Mouse (Mus musculus) neutrophil, adult 65 days (primary cell): ENCODE measurements around the gene Golm1. TPM values are rescaled to one million over a fixed set of nuclear protein-coding genes. Genes with fewer than 3 reads are reported as not detected.

ENCODE experiments used
- total RNA-seq: library from RNA; stranded (reverse); gene quantifications from 2 replicates; pipeline ENCODE4 v1.2.4, GENCODE M21; 2023

The Golm1 gene
- 20.4 and 24.2 TPM in 2 replicates for total RNA-seq

DNA sequence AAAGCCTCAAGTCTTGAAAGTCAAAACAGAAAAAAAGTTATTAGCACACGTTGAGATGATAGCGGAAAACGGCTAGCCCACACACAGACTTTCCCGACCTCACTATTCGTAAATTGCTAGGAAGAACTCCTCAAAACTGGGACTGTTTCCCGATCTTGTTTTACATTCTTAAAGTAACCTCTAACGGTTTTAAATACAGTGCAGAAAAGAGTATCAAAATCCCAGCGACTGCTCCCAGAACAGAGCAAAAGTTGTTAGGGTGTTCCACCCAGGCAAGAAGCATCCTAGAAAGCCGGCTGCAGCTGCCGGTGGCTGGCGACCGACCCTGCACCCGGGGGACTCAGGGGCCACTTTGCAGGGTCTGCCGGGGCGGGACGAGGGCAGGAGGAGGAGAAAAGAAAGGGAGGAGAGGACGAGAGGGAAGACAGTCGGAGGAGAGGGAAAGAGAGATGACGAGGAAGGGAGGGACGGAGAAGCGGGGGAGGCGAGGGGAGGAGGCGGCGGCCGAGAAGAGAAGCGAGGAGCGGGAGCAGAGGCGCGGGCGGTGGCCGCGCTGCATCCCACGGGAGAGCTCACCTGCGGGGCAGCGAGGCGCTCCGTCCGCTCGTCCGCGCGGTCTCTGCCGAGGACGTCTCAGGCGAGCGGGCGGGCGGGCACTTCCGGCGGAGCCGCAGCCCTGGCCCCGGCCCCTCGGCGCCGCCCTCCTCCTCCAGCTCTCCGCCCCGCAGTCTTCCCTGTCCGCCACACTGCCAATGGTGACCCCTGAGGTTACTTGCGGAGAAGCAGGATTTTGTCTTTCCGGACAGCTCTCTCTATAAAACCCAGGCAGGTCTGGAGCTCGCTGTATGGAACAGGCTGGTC is at the start of gene Golm1:
Gene Golm1 (minus strand): TSS at position 661 of the 861 bp plus-strand sequence.

DNA sequence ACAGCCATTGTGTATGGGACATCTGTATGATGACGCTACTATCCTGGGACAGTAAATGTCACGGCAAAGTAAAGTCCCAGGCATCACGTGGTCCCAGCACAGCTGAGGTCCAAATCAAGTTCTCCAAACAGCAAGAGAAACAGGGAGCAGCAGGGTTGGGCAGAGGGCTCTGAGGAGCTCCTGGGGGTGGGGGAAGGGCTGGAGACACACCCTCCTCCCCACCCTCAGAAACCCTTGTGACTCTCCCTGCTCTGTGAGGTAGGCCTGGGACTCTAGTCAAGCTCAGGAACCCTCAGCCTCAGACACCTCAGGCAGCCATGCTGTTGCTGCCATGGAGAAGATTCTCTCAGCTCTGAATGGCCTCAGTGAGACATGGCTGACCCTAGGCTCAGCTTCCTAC is 36.4 kb upstream of the Golm1 start, which contains the start of gene Spata31d1b:
Gene Spata31d1b (plus strand): TSS at position 301 of the 400 bp plus-strand sequence.

DNA sequence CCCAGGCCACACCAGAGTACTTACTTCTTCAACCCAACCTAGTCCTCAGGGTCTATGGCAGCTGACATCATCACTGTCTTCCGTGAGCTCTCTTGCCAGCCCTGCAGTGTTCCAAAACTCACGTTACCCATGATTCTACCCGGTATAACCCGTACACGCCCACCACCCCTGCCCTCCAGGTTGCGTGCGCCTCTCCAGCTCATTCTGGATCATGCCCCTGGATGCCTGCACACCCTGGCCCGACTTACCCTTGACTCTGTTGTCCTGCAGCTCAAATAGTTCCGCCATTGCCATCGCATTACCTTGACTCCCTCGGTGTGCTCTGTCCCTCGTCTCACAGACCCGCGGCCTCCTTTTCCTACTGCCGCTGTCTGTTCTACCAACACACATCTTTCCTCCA is 34.6 kb upstream of the Golm1 start, which contains the start of gene Spata31d1a:
Gene Spata31d1a (minus strand): TSS at position 101 of the 400 bp plus-strand sequence.

DNA sequence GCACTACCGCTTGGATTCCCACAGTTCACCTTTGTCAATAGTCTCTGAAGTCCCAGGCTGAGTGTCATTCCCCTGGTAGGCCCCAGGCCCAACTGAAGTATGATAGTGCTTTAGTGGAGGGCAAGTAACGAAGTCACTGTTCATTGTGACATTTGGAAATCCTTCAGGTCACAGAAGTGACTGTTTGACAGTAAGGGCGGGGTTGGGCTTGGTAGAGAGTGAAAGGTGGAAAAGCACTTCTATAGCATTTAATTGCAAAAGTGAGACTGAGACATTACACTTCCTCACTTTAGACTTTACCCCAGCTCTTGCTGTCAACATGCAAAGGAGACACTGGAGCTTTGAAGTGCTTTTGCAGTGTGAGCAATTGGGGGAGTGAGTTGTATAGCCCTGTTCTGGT is 18.4 kb upstream of the Golm1 start, which contains the start of gene 4921517D22Rik:
Gene 4921517D22Rik (minus strand): TSS at position 101 of the 400 bp plus-strand sequence.

DNA sequence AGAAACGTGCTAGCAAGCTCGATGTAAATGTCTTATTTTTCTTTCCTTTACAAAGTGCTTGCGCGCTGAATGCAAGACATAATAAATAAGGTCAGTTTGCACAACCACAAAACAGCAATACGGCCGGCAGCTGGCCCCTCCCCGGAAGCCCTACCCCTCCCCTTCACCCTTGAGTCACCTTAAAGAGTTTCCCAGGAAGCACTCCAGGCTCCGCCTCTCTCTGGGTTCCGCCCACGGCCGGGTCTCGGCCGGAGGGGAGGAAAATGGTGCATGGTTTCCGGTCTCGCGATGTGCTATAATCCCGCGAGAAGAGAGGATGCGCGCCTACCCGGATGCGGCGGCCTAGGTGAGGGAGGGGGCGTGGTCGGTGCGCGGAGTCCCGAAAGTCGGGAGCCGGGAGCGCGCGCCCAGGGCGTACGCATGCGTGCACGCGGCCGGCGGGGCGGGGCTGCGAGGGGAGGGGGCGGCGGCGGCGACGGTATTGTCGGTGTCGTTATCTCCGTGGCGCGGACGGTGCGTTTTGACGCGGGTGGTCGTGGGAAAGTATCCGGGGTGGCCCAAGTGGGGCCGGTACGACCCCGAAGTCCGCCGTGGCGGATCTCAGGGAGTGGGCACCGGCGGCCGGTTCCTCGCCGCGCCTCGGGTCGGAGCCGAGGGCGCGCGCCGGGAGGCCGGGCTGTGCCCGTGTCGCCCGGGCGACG is 90.5 kb downstream of the Golm1 start, which contains the start of the genes Agtpbp1 and Naa35:
Gene Agtpbp1 (minus strand): TSS at position 281 of the 701 bp plus-strand sequence.
Gene Naa35 (plus strand): TSS at position 313 of the 701 bp plus-strand sequence.

Other genes with a start within 250 kb of the Golm1 start
- 34.9 and 55.1 TPM in 2 replicates for gene Agtpbp1, start 90.6 kb downstream of the Golm1 start, total RNA-seq
- gene Naa35, start 90.6 kb downstream of the Golm1 start, total RNA-seq = 61.3 and 63.7 TPM in 2 replicates
- not detected in 2 replicates for gene 4921517D22Rik, start 18.3 kb upstream of the Golm1 start, total RNA-seq
- gene Spata31d1a, start 34.5 kb upstream of the Golm1 start, total RNA-seq = not detected in 2 replicates
- not detected in 2 replicates for gene Spata31d1b, start 36.5 kb upstream of the Golm1 start, total RNA-seq
- gene Spata31d1d, start 55.9 kb upstream of the Golm1 start, total RNA-seq = not detected in 2 replicates
- gene 1700014D04Rik, start 70.9 kb upstream of the Golm1 start, total RNA-seq = not detected in 2 replicates
- 52.1 and 52.8 TPM in 2 replicates for gene Isca1, start 94.0 kb upstream of the Golm1 start, total RNA-seq
- not detected in 2 replicates for gene Gm49354, start 106.4 kb upstream of the Golm1 start, total RNA-seq
- gene Tut7, start 147.3 kb upstream of the Golm1 start, total RNA-seq = 554 and 695 TPM in 2 replicates